Mouse (Mus musculus): ENCODE results near the gene Ogfod1. TPM values are rescaled to one million over a fixed set of nuclear protein-coding genes. Genes with fewer than 3 reads are reported as not detected.

Gene Ogfod1
- polyA plus RNA-seq, 1 experiment from 2014 or later, result 16.9 TPM

DNA sequence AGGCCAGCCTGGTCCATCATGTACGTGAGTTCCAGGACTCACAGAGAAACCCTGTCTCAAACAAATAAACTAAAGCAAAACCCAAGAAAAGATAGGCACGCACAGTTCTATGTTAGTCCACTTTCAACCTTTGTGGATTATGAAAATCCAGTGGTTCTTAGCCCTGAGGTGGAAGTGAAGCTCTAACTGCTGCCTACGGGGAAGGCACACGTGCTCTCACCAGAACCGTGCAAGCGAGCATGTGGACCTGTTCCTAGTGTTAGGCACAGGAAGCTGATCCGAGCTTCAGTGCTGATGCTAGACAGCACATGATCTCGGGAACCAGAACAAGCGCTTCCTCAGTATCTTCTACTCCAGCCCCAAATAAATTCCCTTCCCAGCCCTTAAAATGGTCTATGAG, 55.9 kb downstream of the Ogfod1 start:
- Histone ChIP-seq H3K4me2 (no peak overlapping the region), H3K36me3 (peaks cover 10% of the 10 kb centered on the region), H3K4me1 (replicated peaks) (peaks cover 9% of the 10 kb centered on the region), H3K9me3 (no peaks in the 10 kb centered on the region), H3K27me3 (no peaks in the 10 kb centered on the region), H3K27ac (no peak overlapping the region), H3K9ac (no peak overlapping the region), H3K4me3 (no peak overlapping the region)
- 91% methylated on average over 9 of the region's 9 CpGs for WGBS
- no peak for ATAC-seq (ENCODE audit: low FRiP score)

DNA sequence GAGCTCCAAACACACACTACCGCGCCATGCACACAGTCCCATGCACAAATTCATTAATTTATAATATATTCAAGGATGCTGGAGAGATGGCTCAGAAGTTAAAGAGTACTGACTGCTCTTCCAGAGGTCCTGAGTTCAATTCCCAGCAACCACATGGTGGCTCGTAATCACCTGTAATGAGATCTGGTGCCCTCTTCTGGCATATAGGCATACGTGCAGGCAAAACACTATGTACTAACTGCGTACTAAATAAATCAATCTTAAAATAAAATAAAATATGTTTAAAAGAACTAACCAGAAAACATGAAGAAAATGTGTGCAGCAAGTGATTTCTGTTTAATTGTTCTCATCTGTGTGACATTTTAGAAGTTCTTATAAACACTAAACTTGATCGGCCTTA, 57.3 kb downstream of the Ogfod1 start:
- H3K27me3 ChIP-seq, result no peaks in the 10 kb centered on the region
- no peak overlapping the region for H3K27ac ChIP-seq
- H3K36me3 ChIP-seq, result no peaks in the 10 kb centered on the region; the same call in 1 of the 2 replicates
- no peak overlapping the region for H3K4me2 ChIP-seq
- WGBS, result 80% methylated on average over 6 of the region's 6 CpGs
- peaks cover 15% of the 10 kb centered on the region for H3K4me1 ChIP-seq (replicated peaks)
- no peak overlapping the region for H3K9ac ChIP-seq
- no peak overlapping the region for H3K4me3 ChIP-seq
- no peaks in the 10 kb centered on the region for H3K9me3 ChIP-seq
- ATAC-seq (ENCODE audit: low FRiP score), result no peak

GRCm38 (mm10) chr8:94098081-94098974, 61.3 kb downstream of the Ogfod1 start, which contains the start of gene Bbs2:
Bbs2 (minus strand) TSS chr8:94098928.
- no peaks in the 10 kb centered on the region for H3K9me3 ChIP-seq
- peak within 1 kb of the TSS; percentile 57 for H3K4me3 ChIP-seq
- 2% methylated on average over 61 of the region's 61 CpGs for WGBS
- no peaks in the 10 kb centered on the region for H3K27me3 ChIP-seq
- peak within 1 kb of the TSS; percentile 66 for H3K4me2 ChIP-seq
- peak within 1 kb of the TSS; percentile 99 for H3K27ac ChIP-seq
- peak; percentile 99 for ATAC-seq (ENCODE audit: low FRiP score)
- H3K9ac ChIP-seq, result peak within 1 kb of the TSS; percentile 78
- no peaks in the 10 kb centered on the region for H3K36me3 ChIP-seq
- H3K4me1 ChIP-seq (replicated peaks), result peaks cover 15% of the 10 kb centered on the region

DNA sequence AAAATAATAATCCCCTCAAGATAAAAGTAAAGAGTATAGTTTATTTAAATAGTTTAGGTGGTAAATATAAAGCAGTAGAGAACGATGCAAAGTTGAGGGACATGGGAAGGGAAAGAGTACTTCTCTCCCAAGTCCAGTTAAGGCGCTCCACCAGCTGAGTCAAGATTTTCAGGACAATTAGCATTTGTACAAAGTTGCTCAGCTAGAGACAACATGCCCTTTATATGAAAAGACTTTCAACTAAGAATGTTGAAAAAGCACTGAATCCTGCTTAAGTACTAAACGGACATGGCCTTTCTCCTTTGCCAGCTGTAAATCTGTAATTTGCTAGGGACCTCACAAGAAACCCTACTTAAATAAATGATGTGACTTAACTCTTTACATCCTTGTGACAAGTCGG, 62.0 kb downstream of the Ogfod1 start:
- H3K9ac ChIP-seq, result peak overlapping the region; percentile 78; the same call in 1 of the 2 replicates
- H3K4me3 ChIP-seq, result peak overlapping the region; percentile 57
- H3K4me1 ChIP-seq (replicated peaks), result peaks cover 15% of the 10 kb centered on the region
- ATAC-seq (ENCODE audit: low FRiP score), result no peak
- H3K27me3 ChIP-seq, result no peaks in the 10 kb centered on the region
- no peaks in the 10 kb centered on the region for H3K9me3 ChIP-seq
- peak overlapping the region; percentile 66 for H3K4me2 ChIP-seq
- H3K27ac ChIP-seq, result peak overlapping the region; percentile 99
- H3K36me3 ChIP-seq, result no peaks in the 10 kb centered on the region
- WGBS, result 45% methylated on average over 4 of the region's 4 CpGs

DNA sequence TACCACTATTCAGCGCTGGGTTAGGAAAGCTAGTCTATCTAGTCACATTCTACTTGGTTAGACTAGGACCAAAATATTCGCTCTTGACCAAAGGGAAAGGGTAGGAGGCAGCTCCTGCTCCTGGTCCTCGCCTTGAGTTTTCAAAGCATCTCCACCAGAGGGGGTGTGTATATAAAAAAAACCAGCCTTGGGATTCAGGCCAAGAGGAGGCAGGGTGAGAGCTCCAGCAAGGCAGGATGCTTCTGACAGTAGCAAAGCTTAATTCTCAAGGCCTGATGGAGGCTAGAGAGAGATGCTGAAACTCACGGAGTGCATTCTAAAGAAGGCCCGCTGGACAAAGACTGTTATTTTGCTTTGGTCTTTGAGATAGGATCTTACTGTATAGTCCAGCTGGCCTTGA, 67.1 kb downstream of the Ogfod1 start:
- no peak overlapping the region for H3K4me2 ChIP-seq
- no peak overlapping the region for H3K4me3 ChIP-seq
- H3K4me1 ChIP-seq (replicated peaks), result peaks cover under 1% of the 10 kb centered on the region
- H3K9me3 ChIP-seq, result no peaks in the 10 kb centered on the region
- H3K27ac ChIP-seq, result no peak overlapping the region
- H3K27me3 ChIP-seq, result no peaks in the 10 kb centered on the region
- no peak for ATAC-seq (ENCODE audit: low FRiP score)
- H3K9ac ChIP-seq, result no peak overlapping the region
- H3K36me3 ChIP-seq, result no peaks in the 10 kb centered on the region
- WGBS, result 55% methylated on average over 5 of the region's 5 CpGs

DNA sequence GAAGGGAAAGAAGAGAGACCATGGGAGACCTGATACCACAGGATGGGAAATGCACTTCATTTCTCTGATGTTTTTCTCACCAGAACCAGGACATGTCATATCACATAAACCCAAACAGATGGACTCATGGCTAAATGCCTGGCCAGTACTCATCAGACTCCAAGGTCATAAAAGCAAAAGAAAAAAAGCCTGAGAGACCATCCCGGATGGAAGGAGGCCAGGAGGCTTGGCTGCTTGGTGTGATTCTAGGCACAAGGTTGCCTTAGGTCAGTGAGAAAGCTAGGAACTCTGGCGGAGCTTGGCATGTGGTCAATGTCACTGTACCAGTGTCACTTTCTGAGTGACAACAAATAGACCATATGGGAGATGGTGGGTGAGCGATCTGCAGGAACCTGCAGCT, 70.9 kb downstream of the Ogfod1 start:
- no peaks in the 10 kb centered on the region for H3K36me3 ChIP-seq
- H3K27me3 ChIP-seq, result no peaks in the 10 kb centered on the region
- no peak overlapping the region for H3K27ac ChIP-seq
- no peak overlapping the region for H3K4me3 ChIP-seq
- no peaks in the 10 kb centered on the region for H3K9me3 ChIP-seq
- WGBS, result 81% methylated on average over 3 of the region's 3 CpGs
- no peak overlapping the region for H3K9ac ChIP-seq
- no peaks in the 10 kb centered on the region for H3K4me1 ChIP-seq (replicated peaks)
- ATAC-seq (ENCODE audit: low FRiP score), result no peak
- no peak overlapping the region for H3K4me2 ChIP-seq

GRCm38 (mm10) chr8:94109396-94109795, 72.4 kb downstream of the Ogfod1 start:
- Histone ChIP-seq H3K4me1 (replicated peaks) (no peaks in the 10 kb centered on the region), H3K4me3 (no peak overlapping the region), H3K36me3 (no peaks in the 10 kb centered on the region), H3K27me3 (no peaks in the 10 kb centered on the region), H3K9ac (no peak overlapping the region), H3K9me3 (no peaks in the 10 kb centered on the region), H3K4me2 (no peak overlapping the region), H3K27ac (no peak overlapping the region)
- 61% methylated on average over 6 of the region's 6 CpGs for WGBS
- no peak for ATAC-seq (ENCODE audit: low FRiP score)

DNA sequence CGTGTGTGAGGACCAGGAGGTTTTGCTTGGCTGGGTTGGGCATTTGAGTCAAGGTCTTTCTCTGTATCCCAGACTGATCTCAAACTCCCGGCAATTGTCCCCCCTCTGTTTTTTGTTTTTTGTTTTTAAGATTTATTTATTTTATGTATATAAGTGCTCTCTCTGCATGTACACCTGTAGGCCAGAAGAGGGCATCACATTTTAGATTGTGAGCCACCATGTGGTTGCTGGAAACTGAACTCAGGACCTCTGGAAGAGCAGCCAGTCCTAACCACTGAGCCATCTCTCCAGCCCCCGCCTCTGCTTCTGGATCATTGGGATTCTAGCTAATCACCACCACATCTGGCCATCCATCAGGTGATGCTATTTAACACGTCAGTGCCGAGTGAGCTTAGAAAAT, 72.8 kb downstream of the Ogfod1 start:
- H3K36me3 ChIP-seq, result no peaks in the 10 kb centered on the region
- no peak overlapping the region for H3K4me2 ChIP-seq
- no peaks in the 10 kb centered on the region for H3K9me3 ChIP-seq
- no peak overlapping the region for H3K27ac ChIP-seq
- no peak overlapping the region for H3K4me3 ChIP-seq
- no peaks in the 10 kb centered on the region for H3K4me1 ChIP-seq (replicated peaks)
- ATAC-seq (ENCODE audit: low FRiP score), result no peak
- no peaks in the 10 kb centered on the region for H3K27me3 ChIP-seq
- H3K9ac ChIP-seq, result no peak overlapping the region
- 70% methylated on average over 5 of the region's 5 CpGs for WGBS

DNA sequence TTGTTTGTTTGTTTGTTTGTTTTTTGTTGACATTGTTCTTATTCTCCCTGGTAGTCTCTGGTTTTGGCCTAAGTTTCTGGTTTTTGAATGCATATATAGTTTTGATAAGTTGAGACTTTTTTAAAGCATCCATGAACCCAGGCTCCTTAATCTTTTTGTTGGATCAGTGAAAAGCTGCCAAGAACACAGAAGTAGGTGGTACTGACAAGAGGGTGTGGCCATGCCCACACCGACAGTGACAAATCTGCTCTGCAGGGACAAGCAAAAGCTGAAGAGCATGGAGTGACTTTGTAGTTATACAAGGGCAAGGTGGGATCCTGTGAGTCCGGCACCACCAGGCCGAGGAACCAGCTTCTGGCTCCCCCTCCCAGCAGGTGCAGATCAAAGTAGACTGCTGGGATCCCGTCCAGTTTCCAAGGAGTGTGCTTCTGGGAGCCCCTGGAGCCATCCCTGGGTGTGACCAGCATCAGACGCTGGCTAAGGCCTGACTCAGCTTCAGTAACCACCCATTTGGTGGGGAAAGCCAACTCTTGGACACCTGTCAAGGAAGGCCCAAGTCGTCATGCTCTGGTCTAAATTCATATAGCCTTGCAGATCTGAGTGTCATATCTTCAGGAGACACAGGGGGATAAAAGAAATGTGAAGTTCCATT, 73.7 kb downstream of the Ogfod1 start:
- Histone ChIP-seq H3K4me3 (no peak overlapping the region), H3K9ac (no peak overlapping the region), H3K36me3 (no peaks in the 10 kb centered on the region), H3K27me3 (no peaks in the 10 kb centered on the region), H3K4me2 (no peak overlapping the region), H3K9me3 (no peaks in the 10 kb centered on the region), H3K4me1 (replicated peaks) (no peaks in the 10 kb centered on the region), H3K27ac (no peak overlapping the region)
- ATAC-seq (ENCODE audit: low FRiP score), result no peak
- 68% methylated on average over 6 of the region's 6 CpGs for WGBS

DNA sequence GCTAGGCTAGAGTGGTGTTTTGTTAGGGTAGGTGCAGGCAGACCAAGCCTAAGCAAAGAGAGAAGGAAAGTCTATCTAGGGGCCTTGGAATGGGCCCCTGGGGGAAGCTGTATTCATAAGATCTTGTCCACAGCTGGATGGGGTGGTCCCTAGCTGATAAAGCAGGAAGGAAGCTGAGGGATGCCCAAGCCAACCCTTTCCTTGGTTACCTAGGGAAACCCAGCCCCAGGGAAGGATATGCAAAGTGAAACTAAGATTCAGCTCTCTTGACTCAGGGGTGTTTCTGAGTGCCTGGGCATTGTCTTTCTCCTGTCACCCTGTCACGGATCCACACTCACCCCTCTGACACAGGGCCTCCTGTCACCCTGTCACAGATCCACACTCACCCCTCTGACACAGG, 76.4 kb downstream of the Ogfod1 start:
- 26% methylated on average over 1 of the region's 1 CpGs for WGBS

DNA sequence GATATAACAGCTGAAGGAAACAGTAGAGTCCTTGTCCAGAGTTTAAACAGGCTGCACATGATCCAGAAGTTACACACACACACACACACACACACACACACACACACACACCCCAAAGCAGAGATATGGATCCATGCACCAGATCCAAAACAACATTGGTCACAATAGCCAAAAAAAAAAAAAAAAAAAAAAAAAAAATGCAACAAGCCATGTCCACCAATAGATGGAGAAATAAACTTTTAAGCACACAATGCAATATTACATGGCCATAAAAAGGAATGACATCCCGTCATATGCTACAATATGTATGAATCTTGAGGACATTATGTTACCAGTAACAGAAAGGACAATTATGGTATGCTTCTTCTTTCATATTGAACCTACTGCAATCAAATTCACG, 77.0 kb downstream of the Ogfod1 start:
- Histone ChIP-seq H3K27ac (no peak overlapping the region), H3K36me3 (no peaks in the 10 kb centered on the region), H3K4me2 (no peak overlapping the region), H3K4me1 (replicated peaks) (peaks cover 5% of the 10 kb centered on the region), H3K9ac (no peak overlapping the region), H3K9me3 (no peaks in the 10 kb centered on the region), H3K27me3 (no peaks in the 10 kb centered on the region), H3K4me3 (no peak overlapping the region)
- WGBS, result 85% methylated on average over 2 of the region's 2 CpGs
- no peak for ATAC-seq (ENCODE audit: low FRiP score)

More for the DNA sequence above, 76.4 kb downstream of the Ogfod1 start:
- no peak for ATAC-seq (ENCODE audit: low FRiP score)
- Histone ChIP-seq H3K4me2 (no peak overlapping the region), H3K4me3 (no peak overlapping the region), H3K9me3 (no peaks in the 10 kb centered on the region), H3K36me3 (no peaks in the 10 kb centered on the region), H3K9ac (no peak overlapping the region), H3K4me1 (replicated peaks) (no peaks in the 10 kb centered on the region; the same call in 1 of the 2 replicates), H3K27ac (no peak overlapping the region), H3K27me3 (no peaks in the 10 kb centered on the region)
